Mouse (Mus musculus): ENCODE data around the gene AC109138.7. TPM values are rescaled to one million over a fixed set of nuclear protein-coding genes. Genes with fewer than 3 reads are reported as not detected.

The AC109138.7 gene
- total RNA-seq (2021): not detected
- long read RNA-seq, experiment 1: 0 reads
- long read RNA-seq, experiment 2: 0 reads

DNA sequence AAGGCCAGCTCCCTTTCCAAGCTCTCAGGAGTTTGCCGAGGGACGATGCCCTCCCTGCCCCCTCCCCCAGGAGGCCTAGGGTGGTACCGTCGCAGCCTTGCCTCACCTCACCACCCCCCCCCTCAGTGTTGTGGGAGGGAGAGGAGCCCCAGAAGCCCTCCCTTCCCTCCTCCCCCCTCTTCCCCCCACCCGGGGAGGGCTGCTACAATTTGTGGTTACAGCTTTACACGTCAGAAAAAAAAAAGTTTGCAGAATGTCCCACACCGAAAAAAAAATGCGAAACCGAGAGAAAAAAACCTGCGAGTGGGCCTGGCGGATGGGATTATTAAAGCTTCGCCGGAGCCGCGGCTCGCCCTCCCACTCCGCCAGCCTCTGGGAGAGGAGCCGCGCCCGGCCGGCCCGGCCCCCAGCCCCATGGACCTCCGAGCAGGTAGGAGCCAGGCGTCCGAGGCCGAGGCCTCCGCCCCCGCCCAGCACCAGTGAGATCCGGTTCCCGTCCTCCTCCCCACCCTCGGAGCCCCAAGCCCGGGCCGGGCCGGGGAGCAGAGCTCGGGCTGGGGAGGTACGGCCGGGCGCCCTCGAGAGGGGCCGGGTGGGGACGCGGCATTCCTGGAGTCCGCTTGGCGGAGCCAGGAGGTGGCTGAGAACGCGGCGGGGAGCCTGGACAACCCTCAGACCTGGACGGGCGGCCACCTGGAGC, at the start of gene AC109138.7, which contains the start of gene Clcf1:
AC109138.7 (plus strand) TSS at position 287 of the 700 bp plus-strand sequence.
Clcf1 (plus strand) TSS at position 168 of the 700 bp plus-strand sequence.
- peak; percentile 60 to 70 for DNase-seq

DNA sequence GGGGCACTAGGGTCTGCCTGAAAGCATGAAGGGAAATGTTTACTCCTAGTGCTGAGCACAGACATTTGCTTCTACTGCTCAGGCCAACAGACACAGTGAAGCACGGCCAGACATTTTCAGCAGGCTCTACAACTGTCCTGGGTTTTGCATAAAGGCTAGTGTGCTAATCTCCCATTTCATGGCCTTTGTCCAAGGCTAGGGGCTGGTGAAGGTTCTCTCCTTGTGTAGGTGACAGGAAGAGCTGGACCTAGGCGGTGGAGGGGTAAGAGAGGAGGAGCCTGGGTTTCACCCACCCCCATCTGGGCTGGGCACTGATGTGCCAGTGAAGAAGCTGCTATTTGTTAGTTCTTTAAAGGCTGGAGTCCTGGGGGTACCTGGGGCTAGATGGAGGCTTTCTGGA, 49.4 kb upstream of the AC109138.7 start:
- no peak for DNase-seq

DNA sequence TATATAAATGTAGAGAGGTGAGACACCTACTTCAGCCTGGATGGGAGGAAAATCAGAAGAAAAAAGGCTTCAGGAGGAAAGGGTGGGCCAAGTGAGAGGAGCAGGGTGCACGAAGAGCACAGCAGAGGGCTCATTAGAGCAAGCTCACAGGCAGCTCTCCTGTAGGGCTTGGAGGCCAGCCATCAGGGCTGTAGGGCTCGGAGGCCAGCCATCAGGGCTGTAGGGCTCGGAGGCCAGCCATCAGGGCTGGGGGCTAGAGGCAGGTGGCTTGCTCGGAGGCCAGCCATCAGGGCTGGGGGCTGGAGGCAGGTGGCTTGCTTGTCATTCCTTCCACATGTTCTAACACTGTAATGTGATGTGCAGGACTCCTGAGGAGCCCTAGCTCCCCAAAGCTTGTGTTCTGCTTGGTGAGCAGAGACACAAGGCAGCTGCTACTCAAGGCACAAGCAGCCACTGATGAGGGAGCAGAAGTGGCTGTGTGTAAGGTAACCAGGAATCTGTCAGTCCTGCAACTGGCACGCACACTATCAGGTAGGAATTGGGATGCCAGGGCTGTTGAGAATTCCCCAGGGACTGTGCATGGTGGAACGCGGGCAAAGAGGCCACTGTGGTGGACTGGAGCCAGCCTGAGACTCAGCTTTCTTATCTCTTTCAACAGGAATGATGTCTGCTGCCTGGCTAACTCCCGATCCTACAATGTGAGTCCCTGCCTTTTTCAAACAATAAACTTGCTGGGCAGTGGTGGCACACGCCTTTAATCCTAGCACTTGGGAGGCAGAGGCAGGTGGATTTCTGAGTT, 47.3 kb upstream of the AC109138.7 start:
- peak in 1 of 2 experiments; percentile 45 for DNase-seq

DNA sequence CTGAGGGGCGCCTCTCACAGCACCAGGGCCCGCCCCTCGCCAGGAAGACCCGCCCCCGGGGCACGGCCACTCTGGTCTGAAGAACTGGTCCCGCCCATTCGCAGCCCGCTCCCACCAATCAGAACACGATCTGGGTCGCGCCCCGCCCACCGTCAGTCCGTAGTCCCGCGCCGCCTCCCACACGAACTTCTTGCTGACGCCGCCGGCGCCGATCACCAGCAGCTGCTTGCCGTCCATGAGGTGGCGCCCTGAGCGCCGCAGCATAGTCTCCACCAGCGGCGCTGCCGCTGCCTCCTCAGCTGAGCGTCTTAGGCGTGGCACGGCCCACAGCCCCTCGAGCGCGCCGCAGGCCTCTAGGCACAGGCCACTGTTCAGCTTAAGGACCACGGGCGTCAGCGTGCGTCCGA, 44.8 kb upstream of the AC109138.7 start:
- DNase-seq: peak; percentile 99 to 100

DNA sequence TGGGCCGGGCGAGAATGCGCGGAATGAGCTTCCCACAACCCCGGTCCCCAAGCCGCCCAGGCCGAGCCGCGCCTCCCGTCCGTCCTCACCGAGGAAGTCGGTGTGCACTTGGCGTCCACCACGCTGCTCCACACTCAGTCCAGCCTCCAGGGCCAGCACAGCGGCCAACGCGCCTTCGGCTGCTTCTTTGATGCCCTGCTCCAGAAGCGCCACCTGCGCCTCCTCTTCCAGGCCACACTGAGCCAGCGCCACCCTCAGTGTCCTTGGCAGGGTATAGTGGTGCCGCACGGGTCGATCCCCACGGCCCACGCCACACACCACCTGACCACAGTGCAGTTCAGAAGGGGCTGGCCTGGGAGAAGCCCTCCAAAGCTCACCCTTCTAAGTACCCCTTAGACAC, 44.3 kb upstream of the AC109138.7 start:
- no peak for DNase-seq

DNA sequence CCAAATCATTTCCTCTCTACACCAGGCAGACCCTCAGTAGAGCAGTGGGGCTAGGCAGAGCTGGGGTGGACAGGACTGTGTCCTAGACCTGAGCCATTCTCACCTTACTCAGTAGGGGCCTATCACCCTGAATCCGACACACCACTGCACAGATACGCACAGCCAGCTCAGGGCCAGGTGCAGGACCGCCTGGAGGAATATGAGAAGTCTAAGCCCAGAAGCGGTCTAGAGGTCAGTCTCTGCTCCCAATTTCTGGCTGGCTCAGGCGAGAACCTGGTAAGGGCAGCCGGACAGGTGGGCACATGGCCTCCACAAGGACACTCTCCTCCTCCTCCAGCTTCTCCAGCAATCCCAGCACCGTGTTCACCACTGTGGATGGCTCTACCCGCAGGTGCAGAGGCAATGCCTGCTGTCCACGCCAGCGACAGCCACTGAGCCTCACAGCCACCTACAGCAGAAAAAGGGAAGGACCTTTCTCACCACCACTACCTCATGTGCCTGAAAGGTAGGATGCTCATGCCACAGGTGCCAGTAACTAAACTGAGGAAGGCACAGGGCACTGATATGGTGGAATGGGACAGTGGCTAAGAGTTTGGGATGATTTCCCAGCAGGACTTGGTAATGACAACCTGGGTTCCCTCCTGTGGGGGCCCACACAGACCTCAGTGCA, 43.3 kb upstream of the AC109138.7 start:
- DNase-seq: no peak

DNA sequence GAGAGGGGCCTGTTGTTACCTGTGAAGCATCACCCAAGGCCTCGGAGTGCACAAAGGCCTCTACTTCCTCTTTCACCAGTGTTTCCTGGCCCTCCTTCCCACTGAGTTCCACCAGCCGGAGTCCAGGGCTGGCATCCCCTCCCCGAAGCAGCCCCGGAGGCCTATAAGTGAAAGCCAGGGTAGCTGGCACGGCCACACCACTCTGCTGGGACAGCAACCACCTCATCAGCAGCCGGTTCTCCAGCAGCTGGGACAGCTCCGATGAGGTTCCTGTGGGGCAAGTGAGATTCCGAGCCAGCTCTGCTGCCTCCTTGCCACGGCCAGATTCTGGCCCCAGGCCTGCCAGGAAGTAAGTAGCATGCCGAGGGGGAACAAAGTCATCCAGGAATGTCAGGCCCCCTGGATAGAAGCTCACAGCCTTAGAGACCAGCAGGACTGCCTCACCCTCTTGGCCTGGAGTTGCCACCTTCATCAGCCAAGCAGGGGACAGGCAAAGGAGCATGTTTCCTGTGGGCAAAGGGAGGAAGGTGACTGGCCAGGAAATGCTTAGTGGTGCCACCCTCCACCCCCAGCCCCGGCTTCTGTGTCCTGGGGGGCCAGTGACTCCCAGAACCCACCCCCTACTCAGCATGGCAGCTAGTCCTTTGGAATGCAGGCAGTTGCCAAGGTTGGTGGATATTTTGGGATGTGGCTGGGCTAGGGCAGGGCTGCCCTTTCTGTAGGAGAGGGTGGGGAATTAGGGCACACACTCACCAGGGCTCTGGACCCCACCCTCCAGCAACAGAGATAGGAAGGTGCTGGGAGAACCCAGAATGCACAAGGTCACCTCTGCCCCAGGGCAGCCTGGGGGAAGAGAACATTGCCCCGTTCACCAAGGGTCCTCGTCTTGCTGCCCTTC, 42.5 kb upstream of the AC109138.7 start:
- DNase-seq: peak; percentile 64 to 76

DNA sequence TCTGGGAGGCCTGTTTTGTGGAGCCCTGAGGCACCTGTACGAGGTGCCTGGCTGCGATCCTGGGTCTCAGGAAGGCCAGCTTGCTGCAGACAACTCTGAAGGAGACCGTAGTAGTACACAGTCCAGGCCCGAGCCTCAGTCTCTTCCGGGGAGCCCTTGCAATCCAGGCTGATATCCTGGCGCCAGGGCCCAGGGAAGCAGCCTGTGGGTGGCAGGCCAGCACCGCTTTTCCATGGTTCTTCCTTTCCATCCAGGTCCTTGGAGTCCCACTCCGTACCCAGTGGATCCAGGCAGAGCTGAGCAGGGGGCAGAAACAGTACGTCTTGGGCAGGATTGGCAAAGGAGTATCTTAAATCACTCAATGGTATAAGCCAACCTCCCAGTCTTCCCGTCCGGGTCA, 41.2 kb upstream of the AC109138.7 start:
- DNase-seq: no peak

DNA sequence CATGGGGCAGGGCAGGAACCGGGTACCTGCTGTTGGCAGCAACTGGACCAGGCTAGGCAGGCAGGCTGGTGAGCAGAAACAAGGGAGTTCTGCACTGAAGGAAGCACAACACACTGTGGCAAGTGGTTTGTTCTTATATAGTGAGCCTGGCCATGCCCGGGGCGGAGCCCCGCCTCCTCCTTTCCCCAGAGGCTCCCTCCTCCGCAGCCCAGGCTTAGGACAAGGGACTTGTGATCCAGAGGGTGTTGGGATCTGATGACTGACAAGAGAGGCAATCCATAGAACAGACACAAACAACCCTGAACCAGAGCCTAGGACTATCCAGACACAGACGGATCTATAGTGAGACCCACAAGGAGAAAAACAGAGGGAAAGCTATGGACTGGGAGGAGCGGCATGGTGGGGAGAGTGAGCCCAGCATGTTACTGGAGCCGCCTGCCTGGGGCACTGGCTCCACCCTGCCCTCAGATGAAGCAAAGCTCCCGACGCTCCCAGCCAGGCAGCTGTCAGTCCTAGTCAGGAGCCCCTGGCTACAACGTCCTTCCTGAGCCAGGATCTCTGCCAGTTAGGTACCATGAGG, 38.7 kb upstream of the AC109138.7 start, which contains the start of gene Carns1:
Carns1 (minus strand) TSS at position 112 of the 580 bp plus-strand sequence.
- DNase-seq: peak; percentile 56 to 70

DNA sequence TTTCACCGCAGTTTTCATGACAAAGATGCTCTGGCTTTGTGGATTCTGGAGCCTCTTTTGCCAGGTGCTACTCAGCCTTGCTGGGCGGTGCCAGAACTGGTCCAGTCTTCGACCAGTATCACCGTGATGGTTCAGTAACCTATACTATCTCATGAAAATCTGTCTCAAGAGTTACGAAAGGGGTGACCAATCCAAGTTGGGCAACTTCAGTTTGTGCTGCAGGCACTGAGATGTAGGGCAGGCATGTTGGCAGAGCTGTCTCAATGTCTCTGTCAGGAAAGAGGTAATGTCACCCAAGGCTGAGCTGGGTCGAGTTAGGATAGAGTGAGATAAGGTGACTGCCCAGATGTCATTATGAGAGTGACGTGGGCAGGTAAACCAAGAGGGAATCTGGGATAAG, 33.7 kb upstream of the AC109138.7 start:
- DNase-seq: no peak

DNA sequence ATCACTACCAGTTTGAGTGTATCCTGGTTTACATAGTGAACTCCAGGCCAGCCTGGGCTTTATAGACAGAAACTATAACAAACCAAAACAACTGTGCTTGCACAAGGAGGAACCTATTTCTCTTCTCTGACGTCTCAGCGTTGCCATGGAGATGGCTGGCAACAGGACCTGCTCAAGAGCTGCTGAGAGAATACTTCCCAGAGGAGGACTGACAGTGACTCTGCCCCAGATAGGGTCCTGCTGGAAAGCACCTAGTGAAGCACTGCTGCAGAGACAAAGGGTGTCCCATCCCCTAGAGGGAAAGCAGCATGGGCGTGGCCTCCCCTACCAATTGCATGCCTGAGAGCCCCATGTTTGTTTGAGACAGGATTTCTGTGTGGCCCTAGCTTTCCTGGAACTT, 32.3 kb upstream of the AC109138.7 start:
- peak; percentile 63 to 81 for DNase-seq

DNA sequence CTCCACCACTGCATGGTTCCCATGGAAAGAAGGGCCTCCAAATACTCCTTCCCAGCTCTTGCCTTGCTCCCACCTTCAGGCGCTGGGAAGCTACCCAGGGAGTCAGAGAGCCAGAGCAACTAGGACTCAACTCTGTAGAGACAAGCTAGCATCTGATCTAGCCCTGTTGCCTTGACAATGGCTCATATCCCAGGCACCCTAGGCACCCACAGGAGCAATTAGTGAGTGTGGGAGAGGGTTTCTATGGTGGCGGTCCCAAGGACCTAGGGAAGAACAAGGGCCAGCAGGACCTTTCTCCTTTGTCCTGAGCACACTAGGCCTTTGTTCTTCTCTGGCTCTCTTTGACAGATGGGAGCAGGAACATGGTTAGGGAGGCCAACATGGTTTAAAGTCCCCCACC, 30.5 kb upstream of the AC109138.7 start:
- no peak for DNase-seq

DNA sequence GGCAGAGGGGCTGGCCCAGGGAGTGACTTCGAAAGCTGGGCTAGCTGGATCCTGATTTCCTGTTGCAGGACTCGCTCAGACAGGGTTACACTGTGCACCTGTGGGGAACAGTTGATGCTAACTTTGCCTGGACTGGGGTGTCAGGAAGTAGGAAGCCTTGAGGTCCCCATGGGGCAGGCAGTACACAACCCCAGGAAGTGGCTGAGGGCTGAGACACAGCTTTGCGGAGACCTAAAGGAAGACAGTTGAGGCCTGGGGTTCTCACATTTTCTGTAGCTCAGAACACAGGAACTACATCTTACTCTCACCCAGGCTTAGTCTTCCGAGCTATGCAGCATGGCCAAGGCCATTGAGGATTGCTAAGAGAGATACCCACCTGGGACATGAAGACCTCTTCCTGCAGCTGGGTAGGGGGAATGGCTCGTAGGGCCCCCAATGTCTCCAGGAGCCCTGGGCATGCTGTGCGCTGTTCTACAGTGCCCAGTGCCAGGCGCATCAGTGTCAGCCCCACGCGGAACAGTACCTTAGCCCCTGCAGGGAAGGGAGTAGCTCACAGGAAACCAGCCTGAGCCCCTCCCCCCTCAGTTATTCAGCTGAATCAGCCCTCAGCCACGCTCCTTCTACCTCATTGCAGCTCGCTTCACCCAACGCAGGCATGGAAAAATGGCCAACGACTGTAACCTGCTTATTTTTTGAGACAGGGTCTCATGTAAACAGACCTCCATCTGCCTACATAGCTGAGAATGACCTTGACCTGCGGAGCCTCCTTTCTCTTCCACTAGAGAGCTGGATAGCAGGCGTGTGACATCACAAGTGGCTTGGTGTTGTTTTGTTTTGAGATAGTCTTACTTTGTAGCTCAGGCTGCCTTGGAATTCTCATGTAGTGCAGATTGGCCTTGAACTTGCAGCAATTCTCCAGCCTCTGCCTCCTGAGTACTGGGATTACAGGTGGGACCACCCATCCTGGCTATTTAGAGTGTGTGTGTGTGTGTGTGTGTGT, 28.9 kb upstream of the AC109138.7 start:
- DNase-seq: no peak

DNA sequence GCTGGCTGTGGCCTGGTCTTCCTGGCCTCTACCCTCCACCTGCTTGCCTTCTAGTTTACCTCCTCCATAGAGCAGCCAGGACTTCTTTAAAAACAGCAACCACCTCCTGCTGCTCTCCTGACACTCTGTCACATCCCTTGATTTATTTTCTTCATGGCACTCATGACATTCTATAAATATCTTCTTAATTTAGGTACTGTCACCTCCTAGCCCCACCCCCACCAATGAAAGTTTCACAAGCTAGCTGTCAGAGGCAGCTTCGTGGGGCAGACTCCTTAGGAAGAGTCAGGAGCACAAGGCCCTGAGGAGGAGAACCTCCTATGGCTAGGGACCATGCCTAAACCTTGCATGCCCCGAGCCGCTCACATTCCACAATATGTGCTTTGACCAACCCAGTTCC, 26.9 kb upstream of the AC109138.7 start:
- DNase-seq: no peak

DNA sequence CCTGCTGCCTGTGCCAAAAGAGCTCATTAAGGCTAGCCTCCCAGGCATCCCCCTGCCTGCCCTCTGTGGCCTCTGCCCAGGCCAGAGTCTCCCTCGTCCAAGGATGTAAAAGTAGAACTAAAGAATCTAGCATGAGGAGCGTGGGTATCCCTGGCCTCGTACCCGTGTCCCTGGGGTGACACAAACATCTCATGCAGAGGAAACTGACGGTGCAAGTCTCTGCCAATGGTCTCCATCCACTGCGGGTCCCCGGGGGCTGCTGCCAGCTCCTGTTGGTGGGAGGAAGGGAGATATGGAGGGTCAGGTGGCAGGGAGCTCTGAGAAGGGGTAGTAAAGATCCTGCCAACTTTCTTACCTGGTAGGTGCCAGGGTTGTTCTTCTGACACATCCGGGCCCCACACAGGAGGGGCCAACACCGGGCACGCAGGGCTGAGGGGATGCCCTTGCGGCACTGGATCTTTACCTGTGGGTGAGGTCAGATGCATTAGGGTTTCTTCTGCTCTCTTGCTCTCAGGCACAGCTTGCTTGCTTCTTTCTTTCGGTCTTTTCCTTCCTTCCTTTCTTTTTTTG, 25.0 kb upstream of the AC109138.7 start:
- no peak for DNase-seq

DNA sequence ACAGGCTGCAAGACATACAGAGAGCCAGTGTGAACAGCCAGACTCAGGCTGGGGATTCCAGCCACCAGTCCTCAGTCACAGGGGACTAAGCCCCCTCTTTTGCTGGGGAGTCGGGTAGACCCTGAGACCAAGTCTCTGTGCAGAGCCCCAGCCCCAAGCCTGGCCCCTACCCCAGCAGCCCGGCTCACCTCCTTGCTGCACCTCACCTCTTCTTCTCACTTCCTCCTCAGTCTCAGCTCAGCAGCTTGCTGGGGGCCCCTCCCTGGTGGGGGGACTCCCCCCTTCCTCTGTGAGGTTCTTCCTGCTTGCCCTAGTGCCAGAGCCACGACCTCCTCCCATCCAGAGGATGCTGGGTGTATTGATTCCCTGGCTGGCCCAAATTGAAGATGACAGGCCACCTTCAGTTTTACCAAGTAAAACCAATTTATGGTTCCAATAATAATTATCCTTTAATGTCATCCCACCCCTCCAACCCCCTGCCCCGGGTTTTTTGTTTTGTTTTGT, 23.3 kb upstream of the AC109138.7 start, which contains the start of gene Tbc1d10c:
Tbc1d10c (minus strand) TSS at position 454 of the 504 bp plus-strand sequence.
- peak in 1 of 2 experiments; percentile 69 for DNase-seq

DNA sequence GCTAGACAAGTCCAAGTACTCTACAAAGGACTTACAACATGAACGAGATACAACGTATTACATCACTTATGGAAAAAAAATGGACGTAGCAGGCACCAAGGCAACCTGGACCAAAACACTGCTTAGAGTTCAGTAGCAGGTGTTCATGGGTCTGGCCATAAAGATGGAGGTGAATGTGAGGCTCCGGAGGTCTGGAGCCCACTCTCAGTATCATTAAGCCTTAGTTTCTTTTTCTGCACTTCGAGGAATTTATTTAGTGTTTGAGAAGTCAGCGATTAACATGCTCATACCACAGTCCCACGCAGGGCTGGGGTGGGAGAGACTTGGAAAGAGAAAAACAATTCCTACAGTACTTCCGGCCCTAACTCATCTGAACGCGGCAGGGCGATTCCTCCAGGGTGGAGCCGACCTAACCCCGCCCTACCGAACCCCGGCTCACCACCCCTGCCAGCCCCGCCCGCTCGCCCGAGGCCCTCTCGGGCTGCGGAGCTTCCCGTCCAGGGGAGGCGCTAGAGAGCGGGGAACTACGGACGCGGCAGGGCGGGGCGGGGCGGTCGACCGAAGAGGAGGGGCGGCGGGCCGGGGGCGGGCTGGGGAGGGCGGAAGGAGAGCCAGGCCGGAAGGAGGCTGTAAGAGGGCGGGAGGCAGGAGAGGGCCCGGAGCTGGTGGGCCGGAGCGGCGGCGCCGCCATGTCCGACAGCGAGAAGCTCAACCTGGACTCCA, 22.5 kb upstream of the AC109138.7 start, which contains the start of gene Ppp1ca:
Ppp1ca (plus strand) TSS at position 538 of the 723 bp plus-strand sequence.
- peak; percentile 96 for DNase-seq

DNA sequence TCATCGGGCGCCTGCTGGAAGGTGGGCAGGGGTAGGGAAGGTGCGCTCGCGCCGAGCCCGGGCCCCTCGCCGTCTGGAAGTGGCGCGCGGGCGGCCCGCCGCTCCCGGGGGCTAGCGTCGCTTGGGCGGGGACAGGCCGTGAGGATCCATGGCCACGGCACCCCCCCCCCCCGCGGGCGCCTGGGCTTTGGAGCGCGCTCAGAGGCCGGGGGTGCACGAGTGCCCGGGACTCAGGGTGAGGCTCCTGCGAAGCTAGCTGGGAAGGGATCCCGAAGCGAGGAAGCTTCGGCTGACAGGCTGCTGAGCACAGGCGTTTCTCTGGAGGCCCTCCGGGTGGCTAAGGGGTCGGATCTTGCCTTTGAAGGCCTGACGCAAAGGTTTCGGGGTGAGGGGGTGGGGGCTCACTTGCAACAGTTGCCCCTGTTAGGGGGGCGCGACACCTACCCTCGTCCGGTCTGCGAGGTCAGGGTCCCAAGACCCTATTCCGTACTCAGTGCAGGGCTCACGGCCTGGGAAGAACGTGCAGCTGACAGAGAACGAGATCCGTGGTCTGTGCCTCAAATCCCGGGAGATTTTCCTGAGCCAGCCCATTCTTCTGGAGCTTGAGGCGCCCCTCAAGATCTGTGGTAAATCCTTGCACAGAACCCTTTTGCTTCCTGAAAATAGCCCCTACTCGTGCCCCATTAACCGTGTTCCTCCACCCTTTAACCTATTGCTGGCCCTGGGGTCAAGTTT, 21.7 kb upstream of the AC109138.7 start:
- DNase-seq: no peak

Measured in heart, adult 18-20 months (tissue).